Mouse (Mus musculus): ENCODE results near the gene Clcn1.

DNA sequence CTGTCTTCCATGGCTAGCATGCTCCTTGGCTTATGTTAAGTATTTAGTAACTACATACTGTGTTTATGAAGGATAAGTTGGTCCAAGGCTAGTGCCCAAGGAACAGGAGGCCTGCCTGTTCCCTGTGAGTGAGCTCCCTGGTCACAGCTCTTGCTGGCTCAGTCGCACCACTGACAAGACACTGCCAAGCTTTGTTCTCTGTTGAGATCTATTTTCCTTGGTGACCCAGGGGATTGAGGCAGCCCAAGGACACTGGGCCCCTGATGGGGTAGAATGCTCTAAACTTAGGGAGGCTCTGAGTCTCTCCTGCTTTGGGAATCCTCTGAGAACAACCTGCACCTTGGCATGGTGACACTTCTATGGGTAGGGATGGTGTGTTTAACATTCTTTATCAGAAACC, 75.6 kb downstream of the Clcn1 start:
- TF ChIP-seq CTCF (IDR thresholded peaks at IDR 0.05; ENCODE audit: low read depth, low read length): no peak
- no peak for TF ChIP-seq POLR2A (IDR thresholded peaks at IDR 0.05; ENCODE audit: borderline replicate concordance, low read depth, low read length)

Measured in bone marrow macrophage, adult 2 months (primary cell).